Mouse (Mus musculus) lung, postnatal 0 days (tissue): Measurements from ENCODE around the gene Gm49450.

Experiments used
- CTCF ChIP-seq: IDR thresholded peaks from 2 replicates; pipeline ENCODE4 v1.5.1; 2016; ENCODE audit warnings: antibody characterized with exemption, mild to moderate bottlenecking
- EP300 ChIP-seq: IDR thresholded peaks from 2 replicates; pipeline ENCODE4 v1.6.1; 2016; ENCODE audit warnings: antibody characterized with exemption, mild to moderate bottlenecking, control low read depth

DNA sequence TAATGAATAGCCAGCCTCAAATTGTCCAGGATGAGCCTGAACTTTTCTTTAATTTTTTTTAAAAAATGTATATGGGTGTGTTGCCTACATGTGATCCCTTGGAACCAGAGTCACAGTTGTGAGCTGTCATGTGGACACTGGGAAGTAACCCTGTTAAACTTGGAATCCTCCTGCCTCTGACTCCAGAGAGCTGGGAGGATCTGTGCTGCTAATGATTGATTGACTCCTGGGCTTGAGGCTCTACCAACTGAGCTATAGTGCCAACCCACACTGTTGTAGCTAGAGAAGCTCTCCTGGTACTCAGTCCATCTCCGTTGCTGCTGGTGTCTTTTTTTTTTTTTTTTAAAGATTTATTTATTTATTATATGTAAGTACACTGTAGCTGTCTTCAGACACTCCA is 69.2 kb downstream of the Gm49450 start:
- TF ChIP-seq CTCF = no peak
- no peak for TF ChIP-seq EP300
